Mouse (Mus musculus) v-Abl transformed pro-B cells (cell line): ENCODE results near the gene Vav1.

Experiments used
- in situ Hi-C, 2 experiments: fragments of 400-800 bp; cut with MboI; formaldehyde crosslinking; loops; one replicate each; pipeline ENCODE4 v1.15.1; 2025; ENCODE audit not compliant: unreplicated experiment in 2 of 2

Gene Vav1

GRCm38 (mm10) chr17:57250461-57251160 lies 28.3 kb upstream of the Vav1 start:
- in situ Hi-C loops, result no loop called here

DNA sequence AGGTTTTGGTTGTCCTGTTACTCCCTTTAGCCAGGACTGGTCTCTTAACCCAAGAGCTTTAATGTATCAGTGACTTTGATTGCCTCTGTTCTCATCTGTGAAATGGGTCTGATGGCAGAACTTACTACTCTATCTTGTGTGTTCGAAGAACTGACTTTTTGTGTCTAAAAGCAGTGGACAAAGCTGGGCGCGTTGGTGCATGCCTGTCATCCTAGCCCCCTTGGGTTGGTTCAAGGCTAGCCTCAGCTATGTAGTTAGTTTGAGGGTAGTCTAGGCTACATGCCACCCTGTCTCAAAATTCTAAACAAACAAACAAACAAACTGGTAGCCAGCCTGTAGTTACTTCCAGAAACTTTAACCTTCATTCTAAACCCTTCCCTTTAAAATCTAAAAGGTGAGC lies 27.5 kb upstream of the Vav1 start:
- in situ Hi-C loops, result no loop called here

GRCm38 (mm10) chr17:57253306-57253705 lies 25.6 kb upstream of the Vav1 start:
- in situ Hi-C loops, result no loop called here

DNA sequence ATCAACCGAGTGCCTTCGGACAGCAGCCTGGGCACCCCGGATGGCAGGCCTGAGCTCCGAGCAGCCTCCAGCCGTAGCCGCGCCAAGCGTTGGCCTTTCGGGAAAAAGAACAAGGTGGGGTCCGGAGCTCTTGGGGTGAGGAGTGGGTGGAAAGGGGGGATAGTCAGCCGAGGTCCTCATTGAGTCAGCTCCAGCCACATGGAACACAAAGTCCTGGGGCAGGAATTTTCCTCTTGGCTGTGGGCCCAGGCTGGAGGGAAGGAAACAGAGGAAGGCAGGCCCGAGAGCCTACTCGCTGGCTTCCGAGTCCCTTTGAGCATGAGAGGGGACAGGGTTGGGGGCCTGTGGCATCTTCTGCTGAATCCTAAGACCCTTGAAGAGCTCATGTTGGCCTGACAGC lies 23.5 kb upstream of the Vav1 start:
- in situ Hi-C loops, result no loop called here

DNA sequence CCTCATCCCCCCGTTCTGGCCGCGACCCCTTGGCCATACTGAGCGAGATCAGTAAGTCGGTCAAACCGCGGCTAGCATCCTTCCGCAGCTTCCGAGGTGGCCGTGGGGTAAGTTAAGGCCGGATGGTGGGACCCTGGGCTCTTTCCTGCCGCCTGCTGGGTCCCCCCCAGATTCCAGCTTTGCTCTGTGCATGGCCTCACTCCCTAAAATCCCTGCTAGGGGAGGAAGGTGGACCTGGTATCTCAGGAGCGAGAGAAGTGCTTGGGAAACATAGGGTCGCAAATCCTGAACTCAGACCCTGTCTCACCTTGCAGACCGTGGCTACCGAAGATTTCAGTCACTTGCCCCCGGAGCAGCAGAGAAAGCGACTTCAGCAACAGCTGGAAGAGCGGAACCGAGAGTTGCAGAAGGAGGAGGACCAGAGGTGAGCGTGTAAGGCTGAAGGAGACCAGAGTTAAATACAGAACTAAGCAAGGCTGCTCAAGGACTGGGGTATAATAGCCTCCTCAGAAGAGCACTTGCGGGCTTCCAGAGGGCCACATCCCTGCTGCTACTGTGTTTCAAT lies 21.9 kb upstream of the Vav1 start:
- in situ Hi-C loops, result no loop called here

DNA sequence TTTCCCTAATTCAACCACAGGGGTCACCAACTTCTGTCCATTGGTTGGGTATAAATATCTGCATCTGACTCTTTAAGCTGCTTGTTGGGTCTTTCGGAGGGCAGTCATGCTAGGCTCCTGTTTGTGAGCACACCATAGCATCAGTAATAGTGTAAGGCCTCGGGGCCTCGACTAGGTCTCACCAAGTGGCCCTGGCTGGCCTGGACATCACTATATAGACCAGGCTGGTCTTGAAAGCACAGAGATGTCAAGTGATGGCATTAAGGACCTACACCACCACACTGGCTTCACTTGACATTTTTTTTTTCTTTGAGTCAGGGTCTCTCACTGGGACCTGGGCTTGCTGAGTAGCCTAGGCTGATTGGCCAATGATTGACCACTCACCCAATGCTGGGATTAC lies 20.7 kb upstream of the Vav1 start:
- in situ Hi-C loops, result no loop called here

GRCm38 (mm10) chr17:57259742-57260141 lies 19.2 kb upstream of the Vav1 start:
- in situ Hi-C loops, result no loop called here

DNA sequence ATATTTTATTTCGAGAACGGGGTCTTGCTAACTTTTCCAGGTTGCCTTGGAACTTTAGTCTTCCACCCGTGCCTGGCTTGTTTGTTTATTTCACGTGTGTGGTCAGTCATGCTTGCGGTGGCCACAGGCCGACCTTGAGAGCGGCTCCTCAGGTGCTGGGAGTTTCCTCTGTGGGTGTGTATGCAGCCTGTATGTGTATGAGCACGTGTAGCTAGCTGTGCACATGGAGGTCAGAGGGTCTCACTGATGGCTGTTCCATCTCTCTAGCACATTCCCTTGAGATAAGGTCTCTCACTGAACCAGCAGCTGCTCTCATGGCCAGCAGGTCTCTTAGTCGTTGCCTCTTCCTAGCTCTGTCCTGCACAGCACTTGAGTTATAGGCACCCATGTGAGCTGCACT lies 18.5 kb upstream of the Vav1 start:
- in situ Hi-C loops, result no loop called here

DNA sequence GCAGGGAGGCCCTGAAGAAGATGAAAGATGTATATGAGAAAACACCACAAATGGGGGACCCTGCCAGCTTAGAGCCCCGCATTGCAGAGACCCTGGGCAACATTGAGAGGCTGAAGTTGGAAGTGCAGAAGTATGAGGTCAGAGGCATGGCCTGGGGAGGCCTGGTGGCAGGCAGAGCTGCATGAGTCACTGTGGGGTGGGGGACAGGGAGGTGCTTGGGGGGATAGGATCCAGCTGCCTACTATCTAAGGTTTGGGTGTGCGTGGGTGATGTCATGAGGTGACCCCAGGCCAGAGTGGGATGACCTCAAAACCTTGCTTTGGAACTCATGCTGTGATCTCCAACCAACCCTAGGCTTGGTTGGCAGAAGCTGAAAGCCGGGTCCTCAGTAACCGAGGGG lies 17.6 kb upstream of the Vav1 start:
- in situ Hi-C loops, result no loop called here

DNA sequence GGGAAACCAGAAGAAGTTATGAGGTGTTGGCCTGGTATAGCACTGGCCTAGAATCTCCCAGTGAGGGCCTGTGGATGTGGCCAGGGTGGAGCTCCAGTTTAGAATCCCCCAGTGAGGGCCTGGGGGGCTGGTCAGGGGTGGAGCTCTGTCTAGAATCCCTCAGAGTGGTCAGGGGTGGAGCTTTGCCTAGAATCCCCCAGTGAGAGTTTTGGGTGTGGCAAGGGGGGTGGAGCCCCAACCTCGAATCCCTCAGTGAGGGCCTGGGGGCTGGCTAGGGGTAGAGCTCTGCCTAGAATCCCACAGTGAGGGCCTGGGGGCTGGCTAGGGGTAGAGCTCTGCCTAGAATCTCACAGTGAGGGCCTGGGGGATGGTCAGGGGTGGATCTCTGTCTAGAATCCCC lies 17.1 kb upstream of the Vav1 start:
- in situ Hi-C loops, result no loop called here

- in situ Hi-C loops, result no loop called here
Observed at GRCm38 (mm10) chr17:57262901-57263550, 15.9 kb upstream of the Vav1 start.

DNA sequence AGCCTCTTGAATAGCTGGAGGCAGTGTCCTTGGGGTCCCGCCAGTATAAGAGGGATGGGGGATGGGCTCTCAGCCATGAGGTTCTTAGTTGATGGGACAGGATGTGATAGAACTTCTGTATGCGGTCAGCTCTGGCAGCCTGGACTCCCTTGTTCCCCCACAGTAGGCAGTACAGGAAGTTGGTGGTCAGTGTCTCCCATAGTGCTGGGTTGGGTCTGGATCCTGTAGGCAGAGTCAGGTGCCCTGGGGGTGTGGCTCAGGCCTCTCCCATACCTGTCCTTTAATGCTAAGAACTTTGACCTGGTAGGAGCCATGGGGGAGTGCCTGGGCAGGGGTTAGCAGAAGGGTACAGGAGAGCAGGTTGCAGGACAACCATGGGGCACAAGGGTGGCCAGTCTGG lies 14.7 kb upstream of the Vav1 start:
- in situ Hi-C loops, result no loop called here

DNA sequence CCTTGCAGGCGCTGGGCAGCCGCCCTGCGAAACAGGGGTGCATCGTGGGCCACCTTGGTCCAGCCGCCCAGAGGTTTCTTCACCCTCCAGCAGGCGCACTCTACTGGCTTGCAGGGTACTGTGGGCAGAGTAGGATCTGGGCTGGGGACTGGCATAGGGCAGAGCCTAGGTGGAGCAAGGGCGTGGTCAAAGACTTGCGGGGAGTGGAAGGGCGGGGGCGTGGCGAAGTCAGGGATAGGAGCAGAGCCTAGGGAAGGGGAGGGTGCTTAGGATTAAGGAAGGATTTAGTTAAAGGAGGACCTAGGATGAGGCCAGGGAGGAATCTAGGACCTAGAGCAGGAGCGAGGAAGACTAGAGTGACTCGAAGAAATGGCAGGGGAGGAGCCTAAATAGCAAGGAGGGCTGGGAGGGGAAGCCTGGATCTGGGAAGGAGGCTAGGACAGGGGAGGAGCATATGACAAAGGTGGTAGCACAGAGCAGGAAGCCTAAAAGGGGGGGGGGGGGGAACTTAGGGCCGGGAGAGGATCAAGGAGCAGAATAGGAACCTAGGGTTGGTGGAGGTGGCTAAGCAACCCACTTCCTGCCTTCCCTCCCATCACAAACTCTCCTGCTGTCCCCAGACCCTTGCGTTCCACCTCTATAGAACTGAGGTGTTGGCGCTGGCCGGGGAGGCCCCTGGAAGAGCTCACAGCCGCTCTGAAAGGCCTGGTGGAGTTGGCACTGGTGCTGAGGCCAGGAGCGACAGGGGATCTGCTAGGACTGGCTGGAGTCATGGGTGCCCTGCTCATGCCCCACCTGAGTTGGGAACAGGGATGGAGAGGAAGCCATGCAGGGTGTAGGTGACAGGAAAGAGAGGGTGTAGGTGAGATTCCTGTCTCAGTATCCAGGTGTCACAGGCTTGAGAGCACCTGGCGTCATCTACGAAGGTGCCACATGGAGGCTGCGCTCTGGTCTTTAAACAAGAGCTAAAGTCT lies 13.6 kb upstream of the Vav1 start:
- in situ Hi-C loops, result no loop called here

DNA sequence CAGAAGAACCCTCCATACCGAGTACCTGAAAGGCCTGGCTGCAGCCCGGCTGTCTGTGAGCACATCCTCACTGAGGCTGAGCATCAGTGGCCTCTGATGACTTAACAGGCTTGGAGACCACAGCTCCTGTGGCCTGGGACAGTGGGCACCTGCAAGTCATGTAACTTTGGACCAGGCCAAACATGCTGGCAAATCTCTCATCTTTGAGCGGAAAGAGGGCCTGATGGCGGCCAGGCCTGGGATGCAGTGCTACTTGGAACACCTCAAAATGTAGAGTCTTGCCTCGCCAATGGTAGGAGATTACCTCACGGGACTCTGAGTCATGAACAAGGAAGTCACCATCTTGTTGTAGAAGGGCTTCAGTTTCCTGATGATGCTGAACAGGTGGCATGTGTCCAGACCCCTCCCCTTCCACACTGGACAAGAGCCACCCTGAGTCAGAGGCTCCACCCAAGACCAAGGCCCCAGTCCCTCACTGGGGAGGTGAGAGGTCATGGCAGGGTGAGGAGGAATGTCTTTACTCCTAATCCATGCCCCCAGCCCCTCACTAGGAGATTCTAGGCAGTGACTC lies 11.3 kb upstream of the Vav1 start:
- in situ Hi-C loops, result no loop called here

- in situ Hi-C loops, result no loop called here
Observed at GRCm38 (mm10) chr17:57271301-57271700, 7.6 kb upstream of the Vav1 start.

- in situ Hi-C loops, result no loop called here
Observed at GRCm38 (mm10) chr17:57273846-57274245, 5.1 kb upstream of the Vav1 start.

GRCm38 (mm10) chr17:57274686-57275085 lies 4.2 kb upstream of the Vav1 start:
- in situ Hi-C loops, result loop anchor here in 1 of 2 experiments (25.0 kb wide), 1 partner anchor 687 kb away; the partner anchor contains the start of genes Safb and Safb2

GRCm38 (mm10) chr17:57275111-57275996 lies 3.5 kb upstream of the Vav1 start:
- in situ Hi-C loops, result loop anchor here in 1 of 2 experiments (25.0 kb wide), 1 partner anchor 688 kb away; the partner anchor contains the start of genes Safb and Safb2

DNA sequence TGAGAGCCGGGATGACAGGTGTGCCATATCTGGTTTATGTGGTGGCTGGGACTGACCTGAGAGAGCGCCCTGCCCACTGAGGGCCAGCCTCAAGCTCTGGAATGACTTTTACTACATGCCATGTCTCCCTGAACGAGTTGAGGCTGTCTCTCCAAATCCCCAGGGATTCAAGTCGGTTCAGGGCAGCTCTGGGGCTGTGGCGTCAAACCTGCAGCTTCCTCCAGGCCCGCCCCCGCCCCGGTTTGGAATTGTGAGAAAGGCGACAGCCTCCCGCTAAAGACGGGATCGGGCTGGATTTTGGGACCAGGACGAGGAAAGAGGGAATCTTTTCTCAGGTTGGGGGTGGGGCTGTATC lies 2.9 kb upstream of the Vav1 start:
- in situ Hi-C loops, result loop anchor here in 1 of 2 experiments (25.0 kb wide), 1 partner anchor 689 kb away; the partner anchor contains the start of genes Safb and Safb2
